Mouse (Mus musculus) ES-Bruce4 (cell line): ENCODE measurements around the gene Trmt2b. TPM values are rescaled to one million over a fixed set of nuclear protein-coding genes. Genes with fewer than 3 reads are reported as not detected.

Source experiments
- H3K27ac ChIP-seq: 2 replicates; pipeline ENCODE4 v1.5.1; 2012; ENCODE audit warnings: low read length, inconsistent platforms; ENCODE audit not compliant: insufficient read depth
- H3K27me3 ChIP-seq: 2 replicates; pipeline ENCODE4 v1.6.1; 2012; ENCODE audit warnings: mild to moderate bottlenecking, low read length, inconsistent platforms; ENCODE audit not compliant: control insufficient read depth, poor library complexity, insufficient read depth, severe bottlenecking
- H3K36me3 ChIP-seq: 2 replicates; pipeline ENCODE4 v1.6.1; 2012; ENCODE audit warnings: inconsistent platforms, mild to moderate bottlenecking, low read length, moderate library complexity; ENCODE audit not compliant: control insufficient read depth, poor library complexity, insufficient read depth, severe bottlenecking
- H3K4me1 ChIP-seq: one replicate; pipeline ENCODE4 v1.8.1; 2011; ENCODE audit warnings: low read length; ENCODE audit not compliant: control insufficient read depth, insufficient read depth
- H3K4me3 ChIP-seq: 2 replicates; pipeline ENCODE4 v1.5.1; 2011; ENCODE audit warnings: low read depth, mild to moderate bottlenecking, low read length
- H3K9ac ChIP-seq: 2 replicates; pipeline ENCODE4 v1.6.1; 2012; ENCODE audit warnings: low read depth, mild to moderate bottlenecking, inconsistent platforms; ENCODE audit not compliant: poor library complexity, severe bottlenecking
- H3K9me3 ChIP-seq: replicated peaks from 2 replicates; pipeline ENCODE4 v1.6.1; 2012; ENCODE audit warnings: mild to moderate bottlenecking, low read length, inconsistent platforms; ENCODE audit not compliant: control insufficient read depth, poor library complexity, insufficient read depth, severe bottlenecking
- CTCF ChIP-seq: IDR thresholded peaks from one replicate; pipeline ENCODE4 v1.8.1; 2011; ENCODE audit warnings: low read depth, low read length
- EP300 ChIP-seq: IDR thresholded peaks from 2 replicates; pipeline ENCODE4 v1.6.1; 2011; ENCODE audit warnings: low read depth, low read length; ENCODE audit not compliant: insufficient read depth
- POLR2A ChIP-seq: IDR thresholded peaks from one replicate; pipeline ENCODE4 v1.8.1; 2011; ENCODE audit warnings: low read length; ENCODE audit not compliant: insufficient read depth
- polyA plus RNA-seq: library from polyadenylated mRNA; stranded (reverse); fragments of >200 nt; gene quantifications from 2 replicates; pipeline ENCODE4 v1.2.4, GENCODE M21; 2011; ENCODE audit warnings: low read depth; ENCODE audit not compliant: missing spikeins, insufficient read depth, insufficient read length

Trmt2b gene
- polyA plus RNA-seq, 1 experiment: 7.7 TPM

GRCm38 (mm10) chrX:134248202-134248601 is 28.6 kb downstream of the Trmt2b start:
- Histone ChIP-seq H3K27me3 (no peaks in the 10 kb centered on the region), H3K9me3 (no peaks in the 10 kb centered on the region), H3K9ac (no peak overlapping the region), H3K4me3 (no peak overlapping the region), H3K4me1 (no peaks in the 10 kb centered on the region), H3K27ac (no peak overlapping the region), H3K36me3 (no peaks in the 10 kb centered on the region)
- TF ChIP-seq CTCF (no peak), POLR2A (no peak), EP300 (no peak)

GRCm38 (mm10) chrX:134245946-134246345 is 30.8 kb downstream of the Trmt2b start:
- Histone ChIP-seq H3K4me1 (no peaks in the 10 kb centered on the region), H3K9me3 (no peaks in the 10 kb centered on the region), H3K27me3 (no peaks in the 10 kb centered on the region), H3K4me3 (no peak overlapping the region), H3K9ac (no peak overlapping the region), H3K36me3 (no peaks in the 10 kb centered on the region), H3K27ac (no peak overlapping the region)
- TF ChIP-seq EP300 (no peak), CTCF (no peak), POLR2A (no peak)

- no peaks in the 10 kb centered on the region for H3K9me3 ChIP-seq
- H3K36me3 ChIP-seq: no peaks in the 10 kb centered on the region
- no peak overlapping the region for H3K4me3 ChIP-seq
- H3K4me1 ChIP-seq: no peaks in the 10 kb centered on the region
- H3K27me3 ChIP-seq: no peaks in the 10 kb centered on the region
- no peak overlapping the region for H3K27ac ChIP-seq
- no peak for TF ChIP-seq CTCF
- no peak for TF ChIP-seq EP300
- no peak for TF ChIP-seq POLR2A
- H3K9ac ChIP-seq: no peak overlapping the region
Observed at GRCm38 (mm10) chrX:134238266-134238665, 38.5 kb downstream of the Trmt2b start.

- TF ChIP-seq CTCF (no peak), POLR2A (no peak), EP300 (no peak)
- H3K9me3 ChIP-seq: no peaks in the 10 kb centered on the region
- H3K27ac ChIP-seq: no peak overlapping the region
Observed at GRCm38 (mm10) chrX:134233048-134233447, 43.7 kb downstream of the Trmt2b start.

GRCm38 (mm10) chrX:134221856-134222255 is 54.9 kb downstream of the Trmt2b start, which contains the start of gene Nox1:
Gene Nox1 (minus strand): TSS chrX:134221956.
- no peaks in the 10 kb centered on the region for H3K4me1 ChIP-seq
- no peak for TF ChIP-seq POLR2A
- no peak for TF ChIP-seq EP300
- TF ChIP-seq CTCF: no peak
- no peaks in the 10 kb centered on the region for H3K36me3 ChIP-seq
- H3K9ac ChIP-seq: no peak within 1 kb of the TSS
- no peak within 1 kb of the TSS for H3K27ac ChIP-seq
- H3K4me3 ChIP-seq: no peak within 1 kb of the TSS
- no peaks in the 10 kb centered on the region for H3K9me3 ChIP-seq
- H3K27me3 ChIP-seq: no peaks in the 10 kb centered on the region

More at GRCm38 (mm10) chrX:134233048-134233447, 43.7 kb downstream of the Trmt2b start:
- H3K27me3 ChIP-seq: no peaks in the 10 kb centered on the region
- no peaks in the 10 kb centered on the region for H3K36me3 ChIP-seq
- H3K9ac ChIP-seq: no peak overlapping the region
- H3K4me3 ChIP-seq: no peak overlapping the region
- no peaks in the 10 kb centered on the region for H3K4me1 ChIP-seq

- H3K36me3 ChIP-seq: no peaks in the 10 kb centered on the region
- H3K9me3 ChIP-seq: no peaks in the 10 kb centered on the region
- TF ChIP-seq CTCF (no peak), POLR2A (no peak), EP300 (no peak)
- H3K9ac ChIP-seq: no peak overlapping the region
- no peak overlapping the region for H3K4me3 ChIP-seq
- no peak overlapping the region for H3K27ac ChIP-seq
- H3K4me1 ChIP-seq: no peaks in the 10 kb centered on the region
- H3K27me3 ChIP-seq: no peaks in the 10 kb centered on the region
Observed at GRCm38 (mm10) chrX:134220618-134221017, 56.2 kb downstream of the Trmt2b start.
